Mouse (Mus musculus) embryonic facial prominence, embryonic 15.5 days (tissue): ENCODE results near the gene Coch. TPM values are rescaled to one million over a fixed set of nuclear protein-coding genes. Genes with fewer than 3 reads are reported as not detected.
"Not testable (repeated sequence)": the region's sequence is repeated elsewhere in the genome, so short reads cannot be mapped to it uniquely, and the experiment has no call there.

ENCODE experiments used
- ATAC-seq: fragments of 200-750 bp; cut with Nextera tagmentation; 2 replicates; pipeline ENCODE4 v1.8.0; 2017; ENCODE audit warnings: low read depth, moderate TSS enrichment; ENCODE audit not compliant: insufficient number of reproducible peaks, low FRiP score, low TSS enrichment
- H3K27ac ChIP-seq: fragments of 300-500 bp; sonication (generic); replicated peaks from 2 replicates; pipeline ENCODE4 v1.5.1; 2015; ENCODE audit warnings: mild to moderate bottlenecking, inconsistent platforms
- H3K27me3 ChIP-seq: fragments of 300-500 bp; sonication (generic); 2 replicates; pipeline ENCODE4 v1.6.1; 2015; ENCODE audit warnings: inconsistent platforms
- H3K36me3 ChIP-seq: fragments of 300-500 bp; sonication (generic); 2 replicates; pipeline ENCODE4 v1.6.1; 2015; ENCODE audit warnings: mild to moderate bottlenecking, inconsistent platforms
- H3K4me1 ChIP-seq: fragments of 300-500 bp; sonication (generic); 2 replicates; pipeline ENCODE4 v1.6.1; 2015; ENCODE audit warnings: inconsistent platforms
- H3K4me2 ChIP-seq: fragments of 300-500 bp; sonication (generic); replicated peaks from 2 replicates; pipeline ENCODE4 v1.6.1; 2015; ENCODE audit warnings: mild to moderate bottlenecking, inconsistent platforms
- H3K4me3 ChIP-seq: fragments of 300-500 bp; sonication (generic); replicated peaks from 2 replicates; pipeline ENCODE4 v1.5.1; 2015; ENCODE audit warnings: mild to moderate bottlenecking, inconsistent platforms
- H3K9ac ChIP-seq: fragments of 300-500 bp; sonication (generic); 2 replicates; pipeline ENCODE4 v1.6.1; 2015; ENCODE audit warnings: inconsistent platforms
- H3K9me3 ChIP-seq: fragments of 300-500 bp; sonication (generic); replicated peaks from 2 replicates; pipeline ENCODE4 v1.6.1; 2016; ENCODE audit warnings: inconsistent platforms
- WGBS: fragments of 180-500 bp; shearing (Covaris S2); methylation state at CpG from one replicate; pipeline ENCODE4 v1.1.7; 2015; 5-methylcytosine and 5-hydroxymethylcytosine counted together
- polyA plus RNA-seq: library from polyadenylated mRNA; unstranded; fragments of >200 nt; fragmentation: Nextera tagmentation; extraction: Ambion mirVana; gene quantifications from 2 replicates; pipeline ENCODE4 v1.2.1, GENCODE M21; 2015

Coch gene
- polyA plus RNA-seq: 10.6 and 12.4 TPM in 2 replicates

- WGBS: under 1% methylated on average over 79 of the region's 79 CpGs
- peak; percentile 80 for ATAC-seq
- no peaks in the 10 kb centered on the region for H3K9me3 ChIP-seq
- H3K4me1 ChIP-seq: peaks cover 21% of the 10 kb centered on the region
- no peaks in the 10 kb centered on the region for H3K36me3 ChIP-seq
- peak within 1 kb of the TSS; percentile 100 for H3K4me2 ChIP-seq
- peak within 1 kb of the TSS; percentile 9; the same call in 1 of the 2 replicates for H3K9ac ChIP-seq
- peaks cover 40% of the 10 kb centered on the region for H3K27me3 ChIP-seq
- no peak within 1 kb of the TSS for H3K27ac ChIP-seq
- peak within 1 kb of the TSS; percentile 61 for H3K4me3 ChIP-seq
These were observed at the start of gene Coch for GRCm38 (mm10) chr12:51593229-51594029. TSS of gene Coch (plus strand) at chr12:51593341.

DNA sequence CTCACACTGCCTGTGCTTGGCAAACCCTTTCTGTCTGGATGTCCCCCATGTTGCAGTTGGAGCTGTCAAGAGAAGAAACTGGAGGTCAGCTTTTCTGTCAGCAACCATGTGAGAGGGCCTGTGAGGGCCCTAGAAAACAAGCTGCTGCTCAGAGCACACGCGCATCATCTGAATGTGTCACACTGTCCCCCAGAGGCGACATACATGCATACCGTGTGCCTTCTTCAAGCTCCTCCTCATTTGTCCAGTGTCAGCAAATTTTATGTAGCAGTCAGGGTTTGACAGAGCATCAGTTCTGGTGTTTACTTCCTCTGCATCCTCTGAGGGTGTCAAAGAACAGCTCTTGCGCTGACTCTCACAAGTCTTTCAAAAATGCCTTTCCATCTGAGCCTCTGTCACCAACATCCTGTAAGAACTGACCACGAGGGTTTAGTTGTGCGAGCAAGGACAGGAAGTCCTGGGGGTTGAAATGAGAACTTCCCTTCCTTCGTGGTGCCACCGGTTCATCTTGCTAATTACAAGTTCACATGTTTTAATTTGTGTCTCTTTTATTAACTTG is 49.7 kb upstream of the Coch start:
- Histone ChIP-seq H3K4me2 (no peak overlapping the region), H3K4me3 (no peak overlapping the region), H3K36me3 (no peaks in the 10 kb centered on the region), H3K27me3 (no peaks in the 10 kb centered on the region), H3K4me1 (no peaks in the 10 kb centered on the region), H3K27ac (no peak overlapping the region), H3K9ac (no peak overlapping the region), H3K9me3 (no peaks in the 10 kb centered on the region)
- no peak for ATAC-seq
- WGBS: 56% methylated on average over 9 of the region's 9 CpGs

DNA sequence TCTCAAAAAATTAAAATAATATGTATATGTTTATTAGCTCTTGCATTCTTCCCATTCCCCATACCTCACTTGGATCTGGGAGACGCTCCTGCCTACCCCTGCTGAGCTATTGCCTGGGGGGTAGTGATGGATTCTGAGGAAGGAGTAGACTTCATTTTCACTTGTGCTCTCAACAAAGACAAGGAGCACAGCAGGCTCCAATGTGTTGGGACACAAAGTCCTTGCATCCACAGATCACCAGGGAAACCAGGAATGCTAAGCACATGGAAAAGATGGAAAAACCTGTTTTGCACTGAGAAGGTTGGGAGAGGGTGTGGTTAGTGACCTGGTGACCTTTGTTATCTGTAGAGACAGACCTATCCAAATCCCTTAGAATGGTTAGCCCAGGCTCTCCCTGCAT is 38.1 kb upstream of the Coch start:
- ATAC-seq: no peak
- H3K4me3 ChIP-seq: no peak overlapping the region
- 50% methylated on average over 1 of the region's 1 CpGs for WGBS

GRCm38 (mm10) chr12:51561416-51561815 is 31.7 kb upstream of the Coch start:
- Histone ChIP-seq H3K27me3 (no peaks in the 10 kb centered on the region), H3K9me3 (no peaks in the 10 kb centered on the region), H3K4me1 (no peaks in the 10 kb centered on the region), H3K4me3 (no peak overlapping the region), H3K4me2 (no peak overlapping the region), H3K27ac (no peak overlapping the region), H3K9ac (no peak overlapping the region), H3K36me3 (no peaks in the 10 kb centered on the region)
- ATAC-seq: no peak
- 82% methylated on average over 9 of the region's 9 CpGs for WGBS

More for the DNA sequence above, 38.1 kb upstream of the Coch start:
- no peaks in the 10 kb centered on the region for H3K4me1 ChIP-seq
- no peak overlapping the region for H3K27ac ChIP-seq
- H3K27me3 ChIP-seq: no peaks in the 10 kb centered on the region
- no peaks in the 10 kb centered on the region for H3K36me3 ChIP-seq
- no peaks in the 10 kb centered on the region for H3K9me3 ChIP-seq
- no peak overlapping the region for H3K4me2 ChIP-seq
- no peak overlapping the region for H3K9ac ChIP-seq

DNA sequence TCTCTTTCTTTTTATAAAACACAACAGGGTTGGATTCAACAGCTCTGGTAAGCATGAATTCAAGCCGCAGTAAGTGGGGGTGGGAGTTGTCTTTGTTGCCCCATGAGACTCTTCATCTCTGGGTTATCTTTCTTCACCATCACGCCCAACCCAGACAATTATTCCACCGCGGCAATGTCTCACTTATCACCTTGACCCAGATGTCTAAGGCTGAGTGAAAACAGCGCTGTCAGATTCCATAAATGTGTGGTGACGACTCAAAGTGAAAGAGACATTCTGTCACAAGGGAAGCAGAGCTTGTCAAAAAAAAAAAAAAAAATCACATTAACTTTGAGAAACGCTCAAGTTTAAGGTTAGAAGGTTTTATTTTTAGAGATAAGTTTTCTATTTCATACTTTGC is 25.9 kb upstream of the Coch start:
- Histone ChIP-seq H3K36me3 (no peaks in the 10 kb centered on the region), H3K4me1 (no peaks in the 10 kb centered on the region), H3K27me3 (no peaks in the 10 kb centered on the region), H3K27ac (no peak overlapping the region), H3K4me2 (no peak overlapping the region), H3K9ac (no peak overlapping the region), H3K9me3 (no peaks in the 10 kb centered on the region), H3K4me3 (no peak overlapping the region)
- ATAC-seq: no peak
- 79% methylated on average over 7 of the region's 7 CpGs for WGBS

DNA sequence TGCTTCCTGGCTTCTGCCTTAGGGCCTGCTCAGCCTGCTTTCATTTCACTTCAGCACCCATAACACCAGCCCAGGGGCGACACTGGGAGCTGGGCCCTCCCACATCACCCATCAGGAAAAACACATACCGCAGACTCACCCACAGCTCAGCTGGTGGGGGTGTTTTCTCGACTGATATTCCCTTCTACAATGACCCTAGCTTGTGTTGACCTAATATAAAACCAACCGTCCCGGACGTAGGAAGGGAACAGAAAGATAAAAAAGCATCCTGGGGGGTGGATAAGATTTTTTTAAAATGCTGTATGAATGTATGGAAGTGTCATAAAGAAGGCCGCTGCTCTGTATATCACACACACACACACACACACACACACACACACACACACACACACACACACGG is 23.7 kb upstream of the Coch start:
- Histone ChIP-seq H3K36me3 (no peaks in the 10 kb centered on the region), H3K4me3 (no peak overlapping the region), H3K9me3 (no peaks in the 10 kb centered on the region), H3K27me3 (no peaks in the 10 kb centered on the region), H3K4me1 (no peaks in the 10 kb centered on the region), H3K4me2 (no peak overlapping the region), H3K9ac (no peak overlapping the region), H3K27ac (no peak overlapping the region)
- ATAC-seq: no peak
- 87% methylated on average over 8 of the region's 8 CpGs for WGBS

DNA sequence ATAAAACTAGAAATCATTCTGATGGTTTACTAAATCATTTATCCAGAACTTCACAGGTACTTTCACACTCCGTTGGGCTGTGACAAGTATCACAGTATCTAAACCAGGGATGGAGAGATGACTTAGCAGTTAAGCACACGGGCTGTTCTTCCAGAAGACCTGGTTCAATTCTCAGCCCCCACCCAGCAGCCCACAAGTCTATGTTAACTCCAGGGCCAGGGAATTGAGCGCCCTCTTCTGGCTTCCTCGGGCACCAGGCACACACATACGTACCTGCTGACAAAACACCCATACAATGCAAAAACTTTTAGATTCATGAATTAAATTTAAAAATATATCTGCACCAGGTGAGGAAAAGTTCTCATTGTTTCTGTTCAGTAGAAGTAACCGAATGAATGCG is 23.2 kb upstream of the Coch start:
- no peak overlapping the region for H3K9ac ChIP-seq
- no peak for ATAC-seq
- no peaks in the 10 kb centered on the region for H3K27me3 ChIP-seq
- 65% methylated on average over 7 of the region's 7 CpGs for WGBS
- H3K9me3 ChIP-seq: no peaks in the 10 kb centered on the region
- H3K4me2 ChIP-seq: no peak overlapping the region
- H3K36me3 ChIP-seq: no peaks in the 10 kb centered on the region
- no peak overlapping the region for H3K27ac ChIP-seq
- H3K4me3 ChIP-seq: no peak overlapping the region
- H3K4me1 ChIP-seq: no peaks in the 10 kb centered on the region

DNA sequence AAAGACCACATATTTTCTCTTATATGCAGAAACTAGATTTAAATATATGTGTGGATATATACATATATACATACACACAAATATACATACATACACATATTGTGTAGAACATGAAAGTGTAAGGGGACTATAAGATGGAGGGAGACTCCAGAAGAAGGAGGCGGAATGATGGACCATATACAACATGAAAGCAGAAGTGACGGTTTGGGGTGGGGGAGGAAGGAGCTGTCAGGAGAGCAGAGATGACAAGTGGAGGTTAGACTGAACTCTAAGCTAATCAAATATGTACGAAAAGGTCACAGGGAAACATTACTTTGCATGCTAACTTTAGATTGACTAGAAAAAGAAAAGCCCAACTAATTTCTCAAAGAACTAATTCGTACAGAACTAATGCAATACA is 20.5 kb upstream of the Coch start:
- 70% methylated on average over 4 of the region's 4 CpGs for WGBS
- no peaks in the 10 kb centered on the region for H3K4me1 ChIP-seq
- H3K27ac ChIP-seq: no peak overlapping the region
- no peaks in the 10 kb centered on the region for H3K9me3 ChIP-seq
- no peak overlapping the region for H3K4me2 ChIP-seq
- no peak for ATAC-seq
- H3K27me3 ChIP-seq: no peaks in the 10 kb centered on the region
- H3K9ac ChIP-seq: no peak overlapping the region
- no peak overlapping the region for H3K4me3 ChIP-seq
- no peaks in the 10 kb centered on the region for H3K36me3 ChIP-seq

GRCm38 (mm10) chr12:51577816-51578215 is 15.3 kb upstream of the Coch start:
- not testable (repeated sequence) for H3K4me3 ChIP-seq, ATAC-seq, H3K27me3 ChIP-seq, H3K9ac ChIP-seq, H3K27ac ChIP-seq, H3K36me3 ChIP-seq, H3K4me2 ChIP-seq, H3K9me3 ChIP-seq, H3K4me1 ChIP-seq
- 92% methylated on average over 2 of the region's 2 CpGs for WGBS

- ATAC-seq: no peak
- H3K4me2 ChIP-seq: no peak overlapping the region
- no peaks in the 10 kb centered on the region for H3K9me3 ChIP-seq
- H3K4me1 ChIP-seq: peaks cover 16% of the 10 kb centered on the region
- H3K27ac ChIP-seq: no peak overlapping the region
- H3K36me3 ChIP-seq: no peaks in the 10 kb centered on the region
- no peak overlapping the region for H3K4me3 ChIP-seq
- H3K9ac ChIP-seq: no peak overlapping the region
- 92% methylated on average over 5 of the region's 5 CpGs for WGBS
- peaks cover 23% of the 10 kb centered on the region for H3K27me3 ChIP-seq
These were observed 3.9 kb upstream of the Coch start for GRCm38 (mm10) chr12:51589263-51589662.

GRCm38 (mm10) chr12:51591921-51592320 is 1.2 kb upstream of the Coch start:
- H3K36me3 ChIP-seq: no peaks in the 10 kb centered on the region
- H3K4me3 ChIP-seq: no peak overlapping the region
- no peak overlapping the region for H3K27ac ChIP-seq
- WGBS: 71% methylated on average over 8 of the region's 8 CpGs
- H3K9me3 ChIP-seq: no peaks in the 10 kb centered on the region
- ATAC-seq: no peak
- H3K27me3 ChIP-seq: peaks cover 40% of the 10 kb centered on the region
- peaks cover 21% of the 10 kb centered on the region for H3K4me1 ChIP-seq
- H3K9ac ChIP-seq: no peak overlapping the region
- no peak overlapping the region for H3K4me2 ChIP-seq

- H3K9ac ChIP-seq: no peak overlapping the region
- H3K4me2 ChIP-seq: peak overlapping the region; percentile 100
- peaks cover 40% of the 10 kb centered on the region for H3K27me3 ChIP-seq
- 3% methylated on average over 21 of the region's 21 CpGs for WGBS
- no peak overlapping the region for H3K27ac ChIP-seq
- H3K4me1 ChIP-seq: peaks cover 21% of the 10 kb centered on the region
- H3K9me3 ChIP-seq: no peaks in the 10 kb centered on the region
- ATAC-seq: no peak
- peak overlapping the region; percentile 61 for H3K4me3 ChIP-seq
- H3K36me3 ChIP-seq: no peaks in the 10 kb centered on the region
These were observed 283 bp upstream of the Coch start for GRCm38 (mm10) chr12:51592888-51593228.
